Mouse (Mus musculus): ENCODE data around the gene Ccdc61. TPM values are rescaled to one million over a fixed set of nuclear protein-coding genes. Genes with fewer than 3 reads are reported as not detected.

Gene Ccdc61
- polyA plus RNA-seq, 1 experiment from 2014 or later = 25.8 TPM

Other genes starting within 250 kb of the Ccdc61 start
- gene Psg20, start 224.2 kb downstream of the Ccdc61 start, polyA plus RNA-seq (2015; fragmentation: Nextera tagmentation; extraction: Ambion mirVana) = not detected in 2 replicates
- not detected in 2 replicates for gene Psg22, start 192.3 kb downstream of the Ccdc61 start, polyA plus RNA-seq (2015; fragmentation: Nextera tagmentation; extraction: Ambion mirVana)
- gene Psg19, start 111.9 kb downstream of the Ccdc61 start, polyA plus RNA-seq (2015; fragmentation: Nextera tagmentation; extraction: Ambion mirVana) = not detected in 2 replicates
- gene Psg17, start 88.8 kb downstream of the Ccdc61 start, polyA plus RNA-seq (2015; fragmentation: Nextera tagmentation; extraction: Ambion mirVana) = not detected in 2 replicates
- gene Mill2, start 70.4 kb downstream of the Ccdc61 start, polyA plus RNA-seq (2015; fragmentation: Nextera tagmentation; extraction: Ambion mirVana) = 0.73 and 0.85 TPM in 2 replicates
- 27.0 and 27.3 TPM in 2 replicates for gene Pglyrp1, start 39.1 kb downstream of the Ccdc61 start, polyA plus RNA-seq (2015; fragmentation: Nextera tagmentation; extraction: Ambion mirVana)
- 15.2 and 15.9 TPM in 2 replicates for gene Nova2, start 15.5 kb upstream of the Ccdc61 start, polyA plus RNA-seq (2015; fragmentation: Nextera tagmentation; extraction: Ambion mirVana)
- gene Nanos2, start 77.0 kb upstream of the Ccdc61 start, polyA plus RNA-seq (2015; fragmentation: Nextera tagmentation; extraction: Ambion mirVana) = 0.80 and 1.0 TPM in 2 replicates
- gene Mypop, start 80.8 kb upstream of the Ccdc61 start, polyA plus RNA-seq (2015; fragmentation: Nextera tagmentation; extraction: Ambion mirVana) = 5.8 and 6.2 TPM in 2 replicates
- gene Irf2bp1, start 93.6 kb upstream of the Ccdc61 start, polyA plus RNA-seq (2015; fragmentation: Nextera tagmentation; extraction: Ambion mirVana) = 33.4 and 40.2 TPM in 2 replicates
- gene Foxa3, start 113.1 kb upstream of the Ccdc61 start, polyA plus RNA-seq (2015; fragmentation: Nextera tagmentation; extraction: Ambion mirVana) = not detected in 2 replicates
- gene Sympk, start 114.0 kb upstream of the Ccdc61 start, polyA plus RNA-seq (2015; fragmentation: Nextera tagmentation; extraction: Ambion mirVana) = 30.6 and 32.7 TPM in 2 replicates
- gene Rsph6a, start 144.3 kb upstream of the Ccdc61 start, polyA plus RNA-seq (2015; fragmentation: Nextera tagmentation; extraction: Ambion mirVana) = 0.15 and 0.37 TPM in 2 replicates
- gene Dmwd, start 165.8 kb upstream of the Ccdc61 start, polyA plus RNA-seq (2015; fragmentation: Nextera tagmentation; extraction: Ambion mirVana) = 34.2 and 40.9 TPM in 2 replicates
- gene Dmpk, start 173.4 kb upstream of the Ccdc61 start, polyA plus RNA-seq (2015; fragmentation: Nextera tagmentation; extraction: Ambion mirVana) = 10.8 and 13.9 TPM in 2 replicates
- 2.1 and 2.2 TPM in 2 replicates for gene Six5, start 184.2 kb upstream of the Ccdc61 start, polyA plus RNA-seq (2015; fragmentation: Nextera tagmentation; extraction: Ambion mirVana)
- gene Gm4969, start 208.0 kb upstream of the Ccdc61 start, polyA plus RNA-seq (2015; fragmentation: Nextera tagmentation; extraction: Ambion mirVana) = 6.9 and 7.3 TPM in 2 replicates
- gene Fbxo46, start 209.4 kb upstream of the Ccdc61 start, polyA plus RNA-seq (2015; fragmentation: Nextera tagmentation; extraction: Ambion mirVana) = 21.1 and 21.4 TPM in 2 replicates
- 26.4 and 27.0 TPM in 2 replicates for gene Qpctl, start 238.9 kb upstream of the Ccdc61 start, polyA plus RNA-seq (2015; fragmentation: Nextera tagmentation; extraction: Ambion mirVana)
- gene Snrpd2, start 239.3 kb upstream of the Ccdc61 start, polyA plus RNA-seq (2015; fragmentation: Nextera tagmentation; extraction: Ambion mirVana) = 109 and 112 TPM in 2 replicates

Data from midbrain, embryonic 15.5 days (tissue).